Mouse (Mus musculus) cerebellum, adult 2 months (tissue): ENCODE results near the gene Ifi211. TPM values are rescaled to one million over a fixed set of nuclear protein-coding genes. Genes with fewer than 3 reads are reported as not detected.
"Not testable (repeated sequence)": the region's sequence is repeated elsewhere in the genome, so short reads cannot be mapped to it uniquely, and the experiment has no call there.

Experiments
- DNase-seq, 2 experiments: peaks; one replicate each; pipeline ENCODE4 v3.0.0; 2021
- H3K27ac ChIP-seq: fragments of 200-500 bp; 2 replicates; pipeline ENCODE4 v1.5.1; 2012; ENCODE audit warnings: low read length, control low read depth, inconsistent platforms; ENCODE audit not compliant: insufficient read depth
- H3K27me3 ChIP-seq: fragments of 200-500 bp; 2 replicates; pipeline ENCODE4 v1.6.1; 2012; ENCODE audit warnings: inconsistent platforms, mild to moderate bottlenecking, low read length, moderate library complexity; ENCODE audit not compliant: control insufficient read depth, insufficient read depth
- H3K4me1 ChIP-seq: fragments of 200-500 bp; 2 replicates; pipeline ENCODE4 v1.6.1; 2011; ENCODE audit warnings: low read length; ENCODE audit not compliant: control insufficient read depth, insufficient read depth
- H3K4me3 ChIP-seq: fragments of 200-500 bp; replicated peaks from 2 replicates; pipeline ENCODE3; 2011; ENCODE audit warnings: mild to moderate bottlenecking, low read depth, low read length, control low read depth; ENCODE audit not compliant: insufficient read depth
- CTCF ChIP-seq: fragments of 200-500 bp; IDR thresholded peaks from 2 replicates; pipeline ENCODE4 v1.5.1; 2011; ENCODE audit warnings: low read depth, mild to moderate bottlenecking, control low read depth, low read length, moderate library complexity, borderline replicate concordance; ENCODE audit not compliant: insufficient read depth
- POLR2A ChIP-seq: fragments of 200-500 bp; IDR thresholded peaks from 2 replicates; pipeline ENCODE4 v1.6.1; 2011; ENCODE audit warnings: low read length, control low read depth, borderline replicate concordance; ENCODE audit not compliant: insufficient read depth
- WGBS: fragments of 180-500 bp; shearing (Covaris S2); methylation state at CpG from one replicate; pipeline ENCODE4 v1.1.7; 2018; 5-methylcytosine and 5-hydroxymethylcytosine counted together
- polyA plus RNA-seq: library from polyadenylated mRNA; depleted of rRNA; stranded (reverse); fragments of >200 nt; gene quantifications from 2 replicates; pipeline ENCODE4 v1.2.3, GENCODE M21; 2012

The Ifi211 gene
- polyA plus RNA-seq, 1 experiment: 0.11 TPM

DNA sequence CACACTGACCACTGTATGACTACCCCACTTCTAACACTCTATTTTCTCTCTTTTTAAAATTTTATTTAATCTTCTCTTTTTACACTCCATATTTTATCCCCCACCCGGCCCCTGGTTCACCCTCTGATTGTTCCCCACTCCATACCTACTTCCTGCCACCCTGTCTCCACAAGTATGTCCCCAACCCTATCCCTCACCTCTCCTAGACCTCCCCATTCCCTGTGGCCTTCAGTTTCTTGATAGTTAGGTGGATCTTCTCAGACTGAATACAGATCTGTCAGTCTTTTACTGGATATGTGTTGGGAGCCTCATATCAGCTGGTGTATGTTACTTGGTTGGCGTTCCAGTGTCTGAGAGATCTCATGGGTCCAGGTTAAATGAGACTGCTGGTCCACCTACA lies 1.7 kb upstream of the Ifi211 start:
- WGBS: 85% methylated on average over 2 of the region's 2 CpGs
- no peaks in the 10 kb centered on the region for H3K4me1 ChIP-seq
- no peak overlapping the region for H3K4me3 ChIP-seq

DNA sequence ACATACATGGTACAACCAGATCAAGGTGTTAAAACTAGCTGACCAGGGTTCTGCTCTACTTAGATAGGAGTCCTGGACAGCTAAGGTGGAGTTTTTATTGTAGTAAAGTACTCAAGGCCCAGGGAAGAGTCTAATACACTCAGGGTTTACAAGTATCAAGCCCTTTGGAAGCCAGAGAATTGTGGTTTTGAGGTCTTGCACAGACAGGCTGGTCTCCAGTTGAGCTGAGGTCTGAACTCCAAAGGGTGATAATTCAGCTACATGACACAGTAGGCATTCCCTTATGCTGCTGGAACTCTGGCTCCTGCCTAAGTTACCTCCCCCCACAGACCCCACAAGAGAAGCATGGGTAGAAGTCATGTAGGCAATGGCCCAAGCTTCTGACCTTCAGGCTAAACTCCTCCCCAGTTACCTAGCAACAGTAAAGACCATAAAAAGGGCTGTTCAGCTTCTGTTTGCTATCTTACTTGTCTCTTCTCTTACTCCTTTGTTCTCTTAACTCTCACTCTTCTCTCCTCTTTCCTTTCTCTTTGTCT lies 478 bp upstream of the Ifi211 start:
- DNase-seq, H3K27ac ChIP-seq, H3K4me1 ChIP-seq, H3K4me3 ChIP-seq, H3K27me3 ChIP-seq: not testable (repeated sequence)

More for the DNA sequence above, 1.7 kb upstream of the Ifi211 start:
- no peak for TF ChIP-seq POLR2A
- TF ChIP-seq CTCF: no peak
- DNase-seq: no peak
- no peak overlapping the region for H3K27ac ChIP-seq
- no peaks in the 10 kb centered on the region for H3K27me3 ChIP-seq

DNA sequence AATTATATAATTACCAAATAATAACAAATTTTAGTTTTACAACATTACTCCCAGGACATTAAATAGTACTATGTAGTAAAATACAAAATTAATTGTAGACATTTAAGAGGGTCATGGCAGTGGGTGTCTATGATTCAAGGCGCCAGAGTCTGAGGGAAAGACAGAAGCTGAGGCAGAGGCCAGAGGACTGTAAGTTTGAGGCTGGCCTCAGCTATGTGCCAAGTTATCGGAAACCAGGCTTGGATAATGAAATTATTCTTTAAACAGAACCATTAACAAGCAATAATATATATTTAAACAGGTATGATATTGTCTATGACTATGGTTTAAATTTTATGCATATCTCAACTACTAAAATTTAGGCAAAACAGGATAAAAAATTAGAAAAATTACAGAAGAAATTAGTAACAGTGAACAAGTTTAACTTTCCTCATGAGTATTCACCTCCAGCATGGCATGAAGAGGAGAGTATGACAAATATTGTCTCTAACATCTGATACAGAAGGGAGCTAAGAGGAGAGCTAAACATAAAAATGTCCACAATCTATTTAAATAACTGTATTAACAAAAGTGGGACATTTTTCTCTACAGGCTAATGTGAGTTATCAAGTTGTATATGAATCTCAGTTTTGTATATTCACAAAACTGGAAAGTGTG lies 910 bp downstream of the Ifi211 start:
- Histone ChIP-seq H3K4me3 (no peak overlapping the region), H3K4me1 (no peaks in the 10 kb centered on the region), H3K27me3 (no peaks in the 10 kb centered on the region), H3K27ac (no peak overlapping the region)
- TF ChIP-seq CTCF (no peak), POLR2A (no peak)
- no peak for DNase-seq
- 94% methylated on average over 2 of the region's 2 CpGs for WGBS

DNA sequence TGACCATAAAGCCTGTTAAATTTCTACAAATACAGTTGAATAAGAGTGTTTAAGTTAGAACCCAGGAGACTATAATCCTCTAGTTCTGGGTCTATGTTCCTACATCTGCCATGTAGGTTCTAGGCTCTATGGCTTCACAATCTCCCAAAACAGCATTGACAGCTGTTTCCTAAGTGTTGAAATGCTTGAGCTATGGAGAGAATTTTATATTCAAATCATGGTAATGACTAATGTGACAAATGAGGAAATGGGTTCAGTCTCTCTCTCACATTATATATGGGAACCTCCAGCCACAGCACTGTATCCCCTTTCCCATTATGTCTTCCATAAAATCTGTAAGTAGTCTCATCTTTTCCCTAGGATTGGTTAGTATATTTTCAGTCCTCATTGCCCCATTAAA lies 4.5 kb downstream of the Ifi211 start:
- H3K27ac ChIP-seq, DNase-seq, H3K27me3 ChIP-seq, H3K4me1 ChIP-seq, H3K4me3 ChIP-seq: not testable (repeated sequence)

DNA sequence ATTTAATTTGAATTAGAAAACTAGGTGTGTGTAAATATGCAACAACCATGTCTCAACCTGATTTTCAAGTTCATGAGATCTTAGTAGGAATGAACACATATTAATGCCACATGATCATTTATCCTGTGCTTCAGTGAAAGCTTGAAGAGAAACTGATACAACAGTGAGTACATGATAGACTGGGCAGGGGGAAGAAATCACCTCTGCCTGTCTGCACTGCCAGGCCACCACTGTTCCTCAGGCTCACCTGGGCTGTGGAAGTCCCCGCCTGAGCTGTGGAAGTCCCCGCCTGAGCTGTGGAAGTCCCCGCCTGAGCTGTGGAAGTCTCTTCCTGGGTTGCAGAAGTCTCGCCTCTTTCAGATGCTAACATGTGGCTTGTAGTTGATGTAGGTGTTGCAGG lies 7.0 kb downstream of the Ifi211 start:
- H3K27me3 ChIP-seq, H3K27ac ChIP-seq, H3K4me1 ChIP-seq, H3K4me3 ChIP-seq, DNase-seq: not testable (repeated sequence)
- 89% methylated on average over 4 of the region's 4 CpGs for WGBS

DNA sequence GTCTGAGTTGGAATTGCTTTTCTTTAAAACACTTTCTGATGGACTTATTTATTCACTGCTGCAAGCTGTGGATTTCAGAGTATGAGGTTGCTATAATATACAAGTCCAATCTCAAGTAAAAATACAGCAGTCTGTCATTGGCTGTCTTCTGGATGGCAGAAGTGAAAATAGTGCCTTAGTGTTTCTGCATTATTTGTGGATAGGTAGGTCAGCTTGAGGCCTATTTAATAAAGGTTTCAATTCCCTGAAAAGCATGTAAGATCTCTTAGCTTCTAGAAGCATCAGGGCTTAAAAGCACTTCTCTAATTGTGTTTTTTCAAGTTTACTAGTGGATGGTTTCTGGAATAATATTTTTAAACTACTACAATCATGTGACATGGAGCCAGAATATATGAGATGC lies 23.1 kb downstream of the Ifi211 start:
- not testable (repeated sequence) for H3K27me3 ChIP-seq, H3K4me1 ChIP-seq, H3K27ac ChIP-seq, DNase-seq, H3K4me3 ChIP-seq

DNA sequence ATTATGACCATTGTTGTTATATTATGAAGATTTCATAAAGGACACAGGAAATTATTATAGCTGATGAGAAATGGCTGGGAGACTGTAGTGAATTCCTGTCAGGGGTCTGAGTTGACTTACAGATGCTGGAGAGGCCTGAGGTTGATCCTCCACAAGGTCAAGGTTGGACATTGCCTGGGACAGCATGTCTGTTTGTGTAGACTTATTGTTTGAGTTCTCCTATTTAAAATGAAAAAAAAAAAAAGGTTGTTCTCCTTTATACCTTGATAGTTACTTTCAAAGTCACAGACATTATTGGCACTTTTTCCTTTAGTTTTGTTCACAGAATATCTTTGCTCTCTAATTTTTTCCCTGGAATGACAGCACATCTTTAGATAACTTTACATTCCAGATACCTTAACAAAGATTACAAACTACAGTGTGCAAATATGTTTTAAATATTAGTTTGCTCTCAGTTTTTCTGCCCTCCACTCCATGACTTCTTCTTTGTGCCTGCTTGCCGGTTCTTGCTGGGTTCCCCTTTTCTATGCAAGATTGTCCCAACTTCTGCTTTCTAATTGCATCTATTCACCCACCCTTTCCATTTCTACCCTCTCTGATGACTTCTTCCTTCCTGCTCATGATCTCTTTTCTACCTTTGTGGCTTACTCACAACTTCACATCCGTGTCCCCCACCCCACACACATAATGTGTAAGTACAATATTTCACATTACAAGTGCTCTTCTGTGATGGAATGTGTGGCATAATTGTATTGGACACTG lies 25.6 kb downstream of the Ifi211 start:
- WGBS: 100% methylated on average over 1 of the region's 2 CpGs
- H3K4me1 ChIP-seq, H3K27me3 ChIP-seq: not testable (repeated sequence)

DNA sequence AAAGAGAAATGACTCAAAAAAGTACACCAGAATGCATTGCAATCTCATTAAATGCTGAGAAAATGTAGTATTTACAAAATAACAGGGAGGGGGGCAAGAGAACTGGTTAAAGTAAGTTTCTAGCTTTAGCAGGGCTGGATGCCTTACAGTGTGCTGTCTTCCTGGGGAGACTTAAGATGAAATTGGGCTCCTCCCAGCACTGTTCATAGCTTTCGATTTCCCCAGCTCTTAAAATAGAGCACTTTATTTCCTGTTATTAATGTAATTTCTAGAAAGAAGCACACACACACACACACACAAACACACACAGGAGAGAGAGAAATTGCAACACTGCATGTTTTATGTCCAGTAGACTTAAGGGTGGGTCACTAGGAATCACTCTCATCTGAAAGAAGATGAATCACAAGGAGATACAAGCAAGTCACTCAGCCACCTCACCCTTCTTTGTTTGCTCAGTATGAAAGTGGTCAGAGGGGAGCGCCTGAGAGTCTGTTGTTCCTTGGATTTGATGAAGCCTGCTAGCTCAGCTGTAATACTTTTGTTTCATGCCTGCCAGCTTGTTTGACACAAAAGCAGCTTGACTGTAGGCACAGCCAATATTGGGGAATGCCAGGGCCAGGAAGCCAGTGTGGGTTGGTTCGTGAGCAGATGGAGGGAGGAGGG lies 32.7 kb downstream of the Ifi211 start:
- WGBS: 8% methylated on average over 3 of the region's 3 CpGs
- H3K4me3 ChIP-seq, H3K27me3 ChIP-seq, H3K4me1 ChIP-seq, H3K27ac ChIP-seq: not testable (repeated sequence)
- DNase-seq: peak; percentile 11 to 48

More for the DNA sequence above, 25.6 kb downstream of the Ifi211 start:
- not testable (repeated sequence) for H3K4me3 ChIP-seq, H3K27ac ChIP-seq, DNase-seq

DNA sequence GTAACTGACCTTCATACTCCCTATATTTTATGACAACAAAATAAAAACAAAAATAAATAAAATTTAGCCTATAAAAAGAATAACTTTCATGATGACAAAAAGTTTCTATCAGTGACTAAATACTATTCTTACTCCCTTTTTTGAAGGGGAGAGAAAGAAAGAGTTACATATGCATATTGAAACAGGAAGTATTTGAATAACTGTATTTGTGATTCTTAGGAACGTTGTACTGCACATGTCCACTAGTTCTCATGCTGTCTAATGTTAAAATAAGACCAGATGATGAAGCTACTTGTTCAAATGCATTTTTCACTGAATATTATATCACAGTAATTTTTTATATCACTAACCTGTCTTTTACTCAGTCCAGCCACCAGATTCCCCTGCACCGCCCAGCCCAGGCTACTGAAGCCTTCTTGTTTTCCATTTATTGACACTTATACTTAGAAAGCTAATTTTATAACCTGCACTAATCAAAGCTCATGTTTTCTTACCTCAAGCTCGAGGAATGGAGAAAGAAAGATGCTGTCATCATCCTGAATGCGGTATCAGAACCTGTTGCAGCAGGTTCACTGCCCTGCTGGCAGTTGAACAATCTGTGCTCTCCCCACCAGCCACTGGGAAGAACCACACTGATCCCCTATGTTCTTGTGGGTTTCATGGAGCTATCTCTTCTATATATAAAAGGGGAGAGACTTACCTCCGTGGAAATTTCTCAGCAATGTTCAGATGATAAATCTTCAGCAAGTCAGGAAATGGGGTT lies 33.4 kb downstream of the Ifi211 start:
- H3K27ac ChIP-seq, H3K27me3 ChIP-seq, DNase-seq, H3K4me3 ChIP-seq, H3K4me1 ChIP-seq: not testable (repeated sequence)
- 39% methylated on average over 5 of the region's 5 CpGs for WGBS

DNA sequence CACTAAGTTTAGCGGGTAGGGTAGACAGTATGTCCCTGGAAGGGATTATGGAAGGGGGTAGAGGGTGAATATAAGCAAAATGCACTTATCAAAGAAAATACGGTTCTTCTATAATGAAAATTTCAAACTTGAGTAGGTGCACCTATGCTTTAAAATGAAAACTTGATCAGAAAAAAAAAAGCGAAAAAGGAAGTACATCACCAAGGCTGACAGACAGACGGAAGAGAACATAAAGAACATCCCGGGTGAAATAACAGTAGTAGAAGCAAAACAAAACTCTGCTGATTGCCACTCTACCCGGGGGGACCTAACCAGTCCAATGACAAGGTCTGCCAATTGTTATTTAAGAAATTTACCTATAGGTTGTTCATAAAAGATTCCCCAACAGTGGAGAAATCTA lies 34.6 kb downstream of the Ifi211 start:
- not testable (repeated sequence) for H3K27ac ChIP-seq, DNase-seq, H3K4me1 ChIP-seq, H3K4me3 ChIP-seq, H3K27me3 ChIP-seq
- 55% methylated on average over 6 of the region's 6 CpGs for WGBS

DNA sequence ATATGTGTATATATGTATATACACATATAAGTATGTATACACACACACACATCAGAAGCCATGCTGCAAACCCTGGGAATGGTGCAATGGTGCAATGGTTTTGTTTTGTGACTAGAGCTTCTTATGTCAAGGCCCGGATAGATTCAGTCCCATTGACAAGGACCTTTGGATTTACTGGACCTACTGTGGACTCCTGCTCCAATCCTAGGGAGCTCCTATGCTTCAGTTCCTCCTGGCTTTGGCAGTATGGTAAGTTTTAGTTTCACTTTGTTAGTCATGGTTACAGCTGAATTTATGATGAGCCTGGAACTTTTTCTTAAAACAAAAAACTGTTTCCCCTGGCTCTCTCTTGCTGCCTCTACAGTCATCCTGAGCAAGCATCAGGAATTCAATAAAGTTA lies 35.7 kb downstream of the Ifi211 start:
- DNase-seq, H3K27ac ChIP-seq, H3K27me3 ChIP-seq, H3K4me3 ChIP-seq, H3K4me1 ChIP-seq: not testable (repeated sequence)
- 53% methylated on average over 1 of the region's 1 CpGs for WGBS

DNA sequence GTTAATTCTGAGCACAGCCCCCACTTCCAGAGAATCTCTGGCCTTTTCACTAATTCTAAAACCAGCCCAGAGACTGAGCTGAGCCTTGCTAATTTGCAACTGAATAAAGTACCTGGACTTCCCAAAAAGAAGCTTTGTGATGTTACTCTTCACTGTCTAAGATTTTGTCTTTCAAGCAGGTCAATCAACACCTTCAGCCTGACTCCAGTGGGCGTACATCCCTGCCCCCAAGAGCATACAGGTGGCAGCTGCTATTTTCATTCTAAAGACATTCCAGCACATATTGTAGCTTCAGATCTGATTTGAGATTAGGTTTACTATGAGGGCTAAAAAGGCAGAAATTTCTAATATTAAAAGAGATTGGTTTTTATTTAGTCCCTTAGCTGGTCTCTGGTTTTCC lies 44.3 kb downstream of the Ifi211 start:
- H3K27ac ChIP-seq, H3K27me3 ChIP-seq, H3K4me3 ChIP-seq, DNase-seq, H3K4me1 ChIP-seq: not testable (repeated sequence)
- 88% methylated on average over 1 of the region's 1 CpGs for WGBS
